Mouse (Mus musculus) spleen, adult 2 months (tissue): ENCODE measurements around the gene Eif4a2.
"Not testable (repeated sequence)": the region's sequence is repeated elsewhere in the genome, so short reads cannot be mapped to it uniquely, and the experiment has no call there.

Source experiments
- CTCF ChIP-seq: fragments of 200-500 bp; IDR thresholded peaks from 2 replicates; pipeline ENCODE4 v1.5.1; 2011; ENCODE audit warnings: mild to moderate bottlenecking, inconsistent platforms; ENCODE audit not compliant: insufficient read depth, insufficient read length, insufficient replicate concordance; ENCODE audit errors: extremely low read depth
- POLR2A ChIP-seq: fragments of 200-500 bp; IDR thresholded peaks from 2 replicates; pipeline ENCODE4 v1.6.1; 2011; ENCODE audit warnings: low read depth, low read length, inconsistent platforms

GRCm38 (mm10) chr16:23057668-23058447 lies 49.4 kb upstream of the Eif4a2 start, which contains the start of gene Kng1:
- not testable (repeated sequence) for TF ChIP-seq CTCF, POLR2A
